Mouse (Mus musculus) spleen, adult 2 months (tissue): ENCODE data around the gene Kcnk5.

Experiments
- CTCF ChIP-seq: fragments of 200-500 bp; IDR thresholded peaks from 2 replicates; pipeline ENCODE4 v1.5.1; 2011; ENCODE audit warnings: mild to moderate bottlenecking, inconsistent platforms; ENCODE audit not compliant: insufficient read depth, insufficient read length, insufficient replicate concordance; ENCODE audit errors: extremely low read depth
- POLR2A ChIP-seq: fragments of 200-500 bp; IDR thresholded peaks from 2 replicates; pipeline ENCODE4 v1.6.1; 2011; ENCODE audit warnings: low read depth, low read length, inconsistent platforms

DNA sequence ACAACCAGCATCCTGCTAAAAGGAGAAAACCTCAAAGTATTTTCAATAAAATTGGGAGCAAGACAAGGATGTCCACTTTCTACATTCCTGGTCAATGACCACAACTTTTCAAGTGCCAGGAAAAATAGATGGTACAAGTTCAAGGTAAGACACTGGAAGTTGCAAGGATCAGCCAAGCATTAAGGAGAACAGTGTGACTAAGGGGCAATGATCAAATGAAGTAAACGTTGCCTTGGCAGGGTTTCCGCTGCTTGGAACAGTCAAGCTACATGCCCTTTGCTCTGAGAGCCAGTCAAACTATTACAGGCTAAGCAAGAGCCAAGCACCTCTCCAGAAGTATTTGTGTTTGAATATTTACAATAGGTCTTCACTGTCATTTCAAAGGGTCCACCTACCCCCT lies 8.1 kb upstream of the Kcnk5 start:
- TF ChIP-seq CTCF (no peak), POLR2A (no peak)
